Mouse (Mus musculus) gastrocnemius, adult 2 months (tissue): Measurements from ENCODE around the gene Otud7a. TPM values are rescaled to one million over a fixed set of nuclear protein-coding genes. Genes with fewer than 3 reads are reported as not detected.

Experiments used
- DNase-seq: peaks from one replicate; pipeline ENCODE4 v3.0.0; 2022
- H3K27ac ChIP-seq: fragments of 200-600 bp; 2 replicates; pipeline ENCODE4 v1.8.1; 2022; ENCODE audit warnings: mild to moderate bottlenecking
- H3K4me3 ChIP-seq: fragments of 200-600 bp; 2 replicates; pipeline ENCODE4 v1.8.1; 2022; ENCODE audit warnings: mild to moderate bottlenecking, moderate library complexity
- CTCF ChIP-seq: fragments of 200-600 bp; IDR thresholded peaks from 2 replicates; pipeline ENCODE4 v1.8.1; 2022; ENCODE audit warnings: antibody characterized with exemption, mild to moderate bottlenecking, moderate library complexity
- intact Hi-C: fragments of 180-260 bp; cut with DNase I; formaldehyde crosslinking; loops from one replicate; pipeline ENCODE4 v1.15.1; 2025
- total RNA-seq, 2 experiments: library from RNA; stranded (reverse); gene quantifications; 2 replicates each; pipeline ENCODE4 v1.2.3; 2021

The Otud7a gene
- total RNA-seq, 2 experiments from 2014 or later = not detected

- peak; percentile 70 for TF ChIP-seq CTCF
- peak; percentile 22 for DNase-seq
Observed at GRCm38 (mm10) chr7:63671904-63672303, 227.4 kb downstream of the Otud7a start.

GRCm38 (mm10) chr7:63676631-63677030 lies 232.1 kb downstream of the Otud7a start:
- TF ChIP-seq CTCF = no peak
- no peak for DNase-seq
- intact Hi-C loops = no loop called here
- H3K4me3 ChIP-seq = no peak overlapping the region
- no peak overlapping the region for H3K27ac ChIP-seq

More at GRCm38 (mm10) chr7:63671904-63672303, 227.4 kb downstream of the Otud7a start:
- H3K4me3 ChIP-seq = no peak overlapping the region
- no peak overlapping the region for H3K27ac ChIP-seq
- intact Hi-C loops = no loop called here

- TF ChIP-seq CTCF = no peak
- intact Hi-C loops = no loop called here
- Histone ChIP-seq H3K4me3 (no peak overlapping the region), H3K27ac (no peak overlapping the region)
- DNase-seq = no peak
Observed at GRCm38 (mm10) chr7:63677149-63677548, 232.6 kb downstream of the Otud7a start.

- Histone ChIP-seq H3K4me3 (no peak overlapping the region), H3K27ac (no peak overlapping the region)
- intact Hi-C loops = no loop called here
- TF ChIP-seq CTCF = no peak
- no peak for DNase-seq
Observed at GRCm38 (mm10) chr7:63687056-63687455, 242.5 kb downstream of the Otud7a start.

- DNase-seq = no peak
- Histone ChIP-seq H3K27ac (no peak overlapping the region), H3K4me3 (no peak overlapping the region)
- no peak for TF ChIP-seq CTCF
- intact Hi-C loops = no loop called here
Observed at GRCm38 (mm10) chr7:63697921-63698320, 253.4 kb downstream of the Otud7a start.

- no peak for DNase-seq
- H3K27ac ChIP-seq = no peak overlapping the region
- intact Hi-C loops = no loop called here
- TF ChIP-seq CTCF = no peak
- H3K4me3 ChIP-seq = no peak overlapping the region
Observed at GRCm38 (mm10) chr7:63717903-63718302, 273.4 kb downstream of the Otud7a start.

GRCm38 (mm10) chr7:63719183-63719944 lies 274.8 kb downstream of the Otud7a start:
- intact Hi-C loops = no loop called here
- Histone ChIP-seq H3K4me3 (no peak overlapping the region), H3K27ac (no peak overlapping the region)
- DNase-seq = no peak
- no peak for TF ChIP-seq CTCF

- Histone ChIP-seq H3K4me3 (no peak overlapping the region), H3K27ac (no peak overlapping the region)
- no peak for TF ChIP-seq CTCF
- intact Hi-C loops = no loop called here
- DNase-seq = no peak
Observed at GRCm38 (mm10) chr7:63720682-63721081, 276.1 kb downstream of the Otud7a start.

- H3K4me3 ChIP-seq = no peak overlapping the region
- intact Hi-C loops = no loop called here
- H3K27ac ChIP-seq = no peak overlapping the region
- TF ChIP-seq CTCF = no peak
- DNase-seq = no peak
Observed at GRCm38 (mm10) chr7:63725040-63725729, 280.6 kb downstream of the Otud7a start.

- no peak for TF ChIP-seq CTCF
- Histone ChIP-seq H3K4me3 (no peak overlapping the region), H3K27ac (no peak overlapping the region)
- intact Hi-C loops = no loop called here
- no peak for DNase-seq
Observed at GRCm38 (mm10) chr7:63729605-63730004, 285.1 kb downstream of the Otud7a start.

- Histone ChIP-seq H3K27ac (no peak overlapping the region), H3K4me3 (no peak overlapping the region)
- no peak for TF ChIP-seq CTCF
- no peak for DNase-seq
- intact Hi-C loops = no loop called here
Observed at GRCm38 (mm10) chr7:63730012-63730411, 285.5 kb downstream of the Otud7a start.

GRCm38 (mm10) chr7:63737725-63738124 lies 293.2 kb downstream of the Otud7a start:
- peak; percentile 21; the same call in 1 of the 2 replicates for TF ChIP-seq CTCF
- intact Hi-C loops = no loop called here

GRCm38 (mm10) chr7:63738142-63738541 lies 293.6 kb downstream of the Otud7a start:
- Histone ChIP-seq H3K4me3 (no peak overlapping the region), H3K27ac (no peak overlapping the region)
- intact Hi-C loops = no loop called here
- DNase-seq = no peak
- no peak; the same call in 1 of the 2 replicates for TF ChIP-seq CTCF

More at GRCm38 (mm10) chr7:63737725-63738124, 293.2 kb downstream of the Otud7a start:
- no peak overlapping the region for H3K4me3 ChIP-seq
- H3K27ac ChIP-seq = no peak overlapping the region
- DNase-seq = no peak
